Mouse (Mus musculus): ENCODE data around the gene Bcas3. TPM values are rescaled to one million over a fixed set of nuclear protein-coding genes. Genes with fewer than 3 reads are reported as not detected.

Gene Bcas3
- polyA plus RNA-seq, 1 experiment: 17.0 TPM

DNA sequence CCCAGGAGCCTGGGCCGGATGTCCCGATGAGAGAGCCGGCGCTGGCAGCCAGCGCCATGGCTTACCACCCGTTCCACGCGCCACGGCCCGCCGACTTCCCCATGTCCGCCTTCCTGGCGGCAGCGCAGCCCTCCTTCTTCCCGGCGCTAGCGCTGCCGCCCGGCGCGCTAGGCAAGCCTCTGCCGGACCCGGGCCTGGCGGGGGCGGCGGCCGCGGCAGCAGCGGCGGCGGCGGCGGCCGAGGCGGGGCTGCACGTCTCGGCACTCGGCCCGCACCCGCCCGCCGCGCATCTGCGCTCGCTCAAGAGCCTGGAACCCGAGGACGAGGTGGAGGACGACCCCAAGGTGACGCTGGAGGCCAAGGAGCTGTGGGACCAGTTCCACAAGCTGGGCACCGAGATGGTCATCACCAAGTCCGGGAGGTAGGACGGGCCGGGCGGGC, 480.1 kb downstream of the Bcas3 start:
- TF ChIP-seq CTCF (IDR thresholded peaks at IDR 0.05; ENCODE audit: borderline replicate concordance, insufficient read depth, low read length): no peak
- TF ChIP-seq POLR2A (IDR thresholded peaks at IDR 0.05; ENCODE audit: low read depth, low read length): no peak
- Histone ChIP-seq H3K4me1 (ENCODE audit: control insufficient read depth, insufficient read depth, low read length) (peaks cover 3% of the 10 kb centered on the region; the same call in 1 of the 2 replicates), H3K27ac (ENCODE audit: insufficient read depth, low read length) (no peak overlapping the region)

DNA sequence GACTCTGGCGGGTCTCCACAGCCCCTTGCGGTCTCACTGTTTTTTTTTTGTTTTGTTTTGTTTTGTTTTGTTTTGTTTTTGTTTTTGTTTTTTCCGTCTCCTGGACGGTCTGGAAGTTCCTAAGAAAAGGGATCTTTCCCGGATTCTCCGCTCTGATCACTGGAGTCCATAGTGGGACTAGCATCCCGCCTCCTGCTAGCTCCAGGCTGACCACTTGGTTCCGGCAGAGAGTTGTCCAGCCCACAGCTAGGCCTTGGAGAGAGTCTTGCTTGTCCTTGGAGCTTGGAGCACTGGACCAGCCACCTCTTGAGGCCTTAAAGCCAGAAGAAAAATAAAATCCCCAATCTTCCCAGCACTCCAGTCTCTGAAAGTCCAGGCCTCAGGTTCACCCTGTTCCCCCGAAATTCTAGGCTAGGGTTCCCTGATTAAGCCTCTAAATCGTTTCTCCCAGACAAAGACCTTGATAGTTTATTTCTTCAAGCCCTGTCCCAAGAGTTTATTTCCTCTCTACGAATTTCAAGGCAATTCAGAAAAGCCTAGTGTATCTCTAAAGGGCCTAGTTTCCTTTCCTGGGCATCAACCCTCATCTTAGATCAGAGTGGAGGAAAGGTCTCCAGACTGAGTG, 480.9 kb downstream of the Bcas3 start:
- Histone ChIP-seq H3K4me1 (ENCODE audit: control insufficient read depth, insufficient read depth, low read length) (peaks cover 3% of the 10 kb centered on the region; the same call in 1 of the 2 replicates), H3K4me3 (ENCODE audit: insufficient read depth, low read length) (peak overlapping the region; percentile 58)

More for the DNA sequence above, 480.1 kb downstream of the Bcas3 start:
- H3K4me3 ChIP-seq (ENCODE audit: insufficient read depth, low read length): peak overlapping the region; percentile 58

DNA sequence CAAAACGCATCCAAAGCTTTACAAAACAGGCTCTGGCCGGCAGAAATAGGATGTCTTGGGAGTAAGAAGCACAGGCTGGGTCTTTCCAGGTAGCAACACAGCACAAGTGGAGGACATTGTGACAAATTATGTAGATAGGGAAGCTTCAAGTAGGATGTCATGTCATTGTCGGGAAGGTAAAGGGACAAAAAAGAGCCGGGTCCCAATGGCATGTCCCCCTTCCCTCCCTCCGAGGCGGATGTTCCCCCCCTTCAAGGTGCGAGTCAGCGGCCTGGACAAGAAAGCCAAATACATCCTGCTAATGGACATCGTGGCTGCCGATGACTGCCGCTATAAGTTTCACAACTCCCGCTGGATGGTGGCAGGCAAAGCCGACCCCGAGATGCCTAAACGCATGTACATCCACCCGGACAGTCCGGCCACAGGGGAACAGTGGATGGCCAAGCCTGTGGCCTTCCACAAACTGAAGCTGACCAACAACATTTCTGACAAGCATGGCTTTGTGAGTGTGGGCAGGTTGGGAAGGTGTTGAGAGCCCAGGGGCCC, 481.5 kb downstream of the Bcas3 start:
- H3K4me3 ChIP-seq (ENCODE audit: insufficient read depth, low read length): peak overlapping the region; percentile 58
- H3K27ac ChIP-seq (ENCODE audit: insufficient read depth, low read length): no peak overlapping the region
- H3K4me1 ChIP-seq (ENCODE audit: control insufficient read depth, insufficient read depth, low read length): peaks cover 3% of the 10 kb centered on the region; the same call in 1 of the 2 replicates
- TF ChIP-seq POLR2A (IDR thresholded peaks at IDR 0.05; ENCODE audit: low read depth, low read length) (no peak), CTCF (IDR thresholded peaks at IDR 0.05; ENCODE audit: borderline replicate concordance, insufficient read depth, low read length) (no peak)

More for the DNA sequence above, 480.9 kb downstream of the Bcas3 start:
- TF ChIP-seq POLR2A (IDR thresholded peaks at IDR 0.05; ENCODE audit: low read depth, low read length): no peak
- no peak overlapping the region for H3K27ac ChIP-seq (ENCODE audit: insufficient read depth, low read length)

DNA sequence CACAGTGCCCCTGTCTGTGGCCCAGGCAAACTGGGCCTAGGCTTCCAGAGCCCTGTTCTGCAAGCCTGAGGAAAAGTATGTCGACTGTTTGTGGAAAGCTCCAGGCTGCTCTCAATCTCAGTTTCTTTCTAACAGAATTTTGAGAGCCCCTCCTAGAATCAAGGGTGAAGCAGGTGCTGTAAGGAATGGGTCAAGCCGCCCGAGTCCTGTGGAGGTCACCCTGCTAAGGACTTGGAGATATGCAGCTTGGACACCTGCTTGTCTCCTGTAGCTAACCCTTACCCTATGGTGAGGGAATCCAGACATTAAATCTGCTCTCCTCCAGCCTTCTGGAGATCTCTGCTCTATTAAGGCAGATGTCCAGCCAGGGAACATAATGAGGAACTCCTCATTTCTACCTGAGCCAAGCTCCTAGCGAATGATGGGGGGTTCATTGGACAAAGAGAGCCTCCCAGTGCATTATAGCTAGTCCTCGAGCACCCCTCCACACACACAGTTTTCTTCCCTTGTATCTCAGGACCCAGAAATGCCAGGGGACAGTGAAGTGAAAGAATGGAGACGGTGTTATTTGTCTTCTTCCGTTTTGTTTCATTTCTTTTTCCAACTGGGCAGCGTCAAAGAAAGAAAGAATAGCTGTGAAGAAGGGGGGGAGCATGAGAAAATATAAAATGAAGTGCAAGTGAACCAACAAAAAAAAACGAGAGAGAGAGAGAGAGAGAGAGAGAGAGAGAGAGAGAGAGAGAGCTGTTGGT, 482.2 kb downstream of the Bcas3 start:
- Histone ChIP-seq H3K4me1 (ENCODE audit: control insufficient read depth, insufficient read depth, low read length) (peaks cover 3% of the 10 kb centered on the region; the same call in 1 of the 2 replicates), H3K4me3 (ENCODE audit: insufficient read depth, low read length) (peak overlapping the region; percentile 58), H3K27ac (ENCODE audit: insufficient read depth, low read length) (no peak overlapping the region)
- TF ChIP-seq CTCF (IDR thresholded peaks at IDR 0.05; ENCODE audit: borderline replicate concordance, insufficient read depth, low read length): no peak
- TF ChIP-seq POLR2A (IDR thresholded peaks at IDR 0.05; ENCODE audit: low read depth, low read length): no peak

DNA sequence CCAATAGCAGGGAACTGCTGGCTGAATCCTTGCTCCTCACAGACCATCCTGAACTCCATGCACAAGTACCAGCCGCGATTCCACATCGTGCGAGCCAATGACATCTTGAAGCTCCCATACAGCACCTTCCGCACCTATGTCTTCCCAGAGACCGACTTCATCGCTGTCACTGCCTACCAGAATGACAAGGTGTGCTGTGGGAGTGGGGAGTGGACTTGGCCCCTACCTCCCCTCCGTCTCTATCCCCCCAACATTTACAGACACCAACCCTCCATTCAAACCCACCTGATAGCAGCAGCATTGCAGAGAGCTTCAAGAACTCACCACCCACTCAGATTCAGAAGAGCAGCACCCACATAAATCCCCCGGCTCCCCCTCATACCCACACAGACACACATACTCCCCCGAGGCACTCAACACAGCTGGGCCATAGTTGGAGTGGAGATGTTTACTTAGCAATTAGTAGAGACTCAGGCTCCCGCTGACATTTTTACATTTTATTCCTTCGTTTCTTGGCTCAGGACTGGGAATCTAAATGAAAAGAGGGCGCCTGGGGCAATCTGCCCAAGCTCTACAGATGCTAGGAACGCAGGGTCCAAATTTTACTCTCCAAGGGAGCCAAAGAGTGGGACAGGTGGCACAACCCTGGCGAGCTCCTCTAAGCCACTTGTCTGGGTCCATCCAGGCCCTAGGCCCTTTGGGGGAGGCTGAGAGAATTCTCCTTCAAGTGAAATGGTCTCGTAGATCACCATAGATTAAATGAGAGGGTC, 483.0 kb downstream of the Bcas3 start:
- Histone ChIP-seq H3K4me3 (ENCODE audit: insufficient read depth, low read length) (peak overlapping the region; percentile 58), H3K4me1 (ENCODE audit: control insufficient read depth, insufficient read depth, low read length) (no peaks in the 10 kb centered on the region; the same call in 1 of the 2 replicates), H3K27ac (ENCODE audit: insufficient read depth, low read length) (no peak overlapping the region)
- TF ChIP-seq POLR2A (IDR thresholded peaks at IDR 0.05; ENCODE audit: low read depth, low read length): no peak
- no peak for TF ChIP-seq CTCF (IDR thresholded peaks at IDR 0.05; ENCODE audit: borderline replicate concordance, insufficient read depth, low read length)

DNA sequence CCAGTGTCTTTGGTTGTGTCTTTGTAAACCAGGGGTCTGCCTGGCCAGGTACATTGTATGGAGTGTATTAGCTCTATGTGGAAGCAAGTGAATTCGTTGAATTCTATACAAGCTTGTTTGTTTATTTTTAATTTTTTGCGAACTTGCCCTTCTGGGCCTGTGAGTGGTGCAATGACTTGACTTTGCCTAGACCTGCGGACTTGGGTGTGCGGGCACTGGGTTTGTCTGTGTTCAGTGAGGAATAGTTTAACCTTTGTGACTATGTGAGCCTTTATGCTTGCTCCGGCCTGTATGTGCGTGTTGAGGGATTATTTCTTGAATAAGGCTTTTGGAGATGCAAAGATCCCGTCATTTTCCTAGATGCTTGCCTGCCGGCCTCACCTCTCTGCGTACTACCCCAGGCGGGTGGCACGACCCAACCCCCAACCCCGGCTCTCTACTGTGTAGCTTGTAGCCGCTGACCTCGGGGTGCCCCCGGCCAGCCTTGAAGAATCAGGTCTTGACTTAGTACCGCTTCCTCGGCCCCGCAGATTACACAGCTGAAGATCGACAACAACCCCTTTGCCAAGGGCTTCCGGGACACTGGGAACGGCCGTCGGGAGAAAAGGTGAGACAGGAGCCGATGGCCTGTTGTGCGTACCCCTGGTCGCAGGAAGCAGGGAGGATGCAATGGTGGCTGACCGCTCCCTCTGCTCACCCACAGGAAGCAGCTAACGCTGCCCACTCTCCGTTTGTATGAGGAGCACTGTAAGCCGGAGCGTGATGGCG, 483.7 kb downstream of the Bcas3 start:
- no peak for TF ChIP-seq POLR2A (IDR thresholded peaks at IDR 0.05; ENCODE audit: low read depth, low read length)
- TF ChIP-seq CTCF (IDR thresholded peaks at IDR 0.05; ENCODE audit: borderline replicate concordance, insufficient read depth, low read length): no peak
- Histone ChIP-seq H3K4me1 (ENCODE audit: control insufficient read depth, insufficient read depth, low read length) (no peaks in the 10 kb centered on the region; the same call in 1 of the 2 replicates), H3K27ac (ENCODE audit: insufficient read depth, low read length) (no peak overlapping the region), H3K4me3 (ENCODE audit: insufficient read depth, low read length) (peak overlapping the region; percentile 58)

DNA sequence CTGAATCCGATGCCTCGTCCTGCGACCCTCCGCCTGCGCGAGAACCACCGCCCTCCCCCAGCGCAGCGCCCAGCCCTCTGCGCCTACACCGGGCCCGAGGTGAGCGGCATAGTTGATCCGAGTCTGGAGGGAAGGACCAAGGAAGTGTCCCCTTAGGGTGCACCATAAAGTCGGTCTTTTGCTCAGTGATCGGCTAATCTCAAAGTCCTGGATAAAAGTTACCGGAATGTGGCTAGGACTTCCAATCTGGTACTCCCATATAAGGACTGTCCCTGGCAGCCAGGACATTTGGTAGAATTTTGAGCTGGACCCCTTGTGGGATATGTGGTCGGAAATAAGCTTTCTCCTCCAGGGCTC, 484.3 kb downstream of the Bcas3 start:
- Histone ChIP-seq H3K27ac (ENCODE audit: insufficient read depth, low read length) (no peak overlapping the region), H3K4me3 (ENCODE audit: insufficient read depth, low read length) (peak overlapping the region; percentile 58), H3K4me1 (ENCODE audit: control insufficient read depth, insufficient read depth, low read length) (no peaks in the 10 kb centered on the region; the same call in 1 of the 2 replicates)
- TF ChIP-seq POLR2A (IDR thresholded peaks at IDR 0.05; ENCODE audit: low read depth, low read length): no peak

DNA sequence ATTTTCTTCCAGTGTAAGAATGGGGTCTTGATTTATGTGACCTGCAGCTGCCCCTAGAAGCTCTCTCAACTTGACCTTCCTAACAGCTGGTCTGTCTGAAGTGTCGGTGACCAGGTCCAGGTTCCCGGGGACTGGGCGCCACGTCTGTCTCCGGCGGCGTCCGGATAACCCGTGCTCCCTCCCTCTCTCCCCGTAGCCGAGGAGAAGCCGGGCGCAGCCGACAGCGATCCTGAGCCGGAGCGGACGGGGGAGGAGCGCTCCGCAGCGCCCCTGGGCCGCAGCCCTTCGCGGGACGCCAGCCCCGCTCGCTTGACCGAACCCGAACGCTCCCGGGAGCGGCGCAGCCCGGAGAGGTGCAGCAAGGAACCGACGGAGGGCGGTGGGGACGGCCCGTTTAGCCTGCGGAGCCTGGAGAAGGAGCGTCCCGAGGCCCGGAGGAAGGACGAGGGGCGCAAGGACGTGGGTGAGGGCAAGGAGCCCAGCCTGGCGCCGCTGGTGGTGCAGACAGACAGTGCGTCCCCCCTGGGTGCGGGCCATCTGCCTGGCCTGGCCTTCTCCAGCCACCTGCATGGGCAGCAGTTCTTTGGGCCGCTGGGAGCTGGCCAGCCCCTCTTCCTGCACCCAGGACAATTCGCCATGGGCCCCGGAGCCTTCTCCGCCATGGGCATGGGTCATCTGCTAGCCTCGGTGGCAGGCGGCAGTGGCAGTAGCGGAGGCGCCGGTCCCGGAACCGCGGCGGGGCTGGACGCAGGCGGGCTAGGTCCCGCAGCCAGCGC, 484.9 kb downstream of the Bcas3 start:
- TF ChIP-seq POLR2A (IDR thresholded peaks at IDR 0.05; ENCODE audit: low read depth, low read length) (no peak), CTCF (IDR thresholded peaks at IDR 0.05; ENCODE audit: borderline replicate concordance, insufficient read depth, low read length) (no peak)
- no peaks in the 10 kb centered on the region; the same call in 1 of the 2 replicates for H3K4me1 ChIP-seq (ENCODE audit: control insufficient read depth, insufficient read depth, low read length)
- H3K27ac ChIP-seq (ENCODE audit: insufficient read depth, low read length): peak overlapping the region; percentile 24
- H3K4me3 ChIP-seq (ENCODE audit: insufficient read depth, low read length): peak overlapping the region; percentile 58
